Comparison of ENCODE assay signal across 27 mouse cellular contexts in the genomic region with DNA sequence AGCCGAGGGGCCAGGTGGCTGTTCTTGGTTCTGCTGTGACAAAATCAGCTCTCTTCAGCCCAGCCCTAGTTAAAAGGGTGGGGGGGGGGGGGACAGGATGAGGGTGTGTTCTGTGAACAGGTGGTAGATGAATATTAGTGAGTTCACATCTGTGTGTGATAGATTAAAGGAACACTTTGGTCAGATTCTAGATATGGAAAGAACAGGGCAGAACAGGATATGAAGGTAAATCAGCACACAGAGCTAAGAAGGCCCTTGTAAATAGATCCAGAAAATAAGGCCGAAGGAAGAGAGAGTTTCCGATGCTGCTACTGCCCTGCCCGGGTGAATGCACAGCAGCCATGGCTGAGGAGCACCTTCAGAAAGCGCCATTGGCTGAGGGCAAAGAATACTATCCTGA.
DNase-seq lines count a peak whose midpoint lies in the region; ATAC-seq and TF ChIP-seq lines count a peak whose summit lies in the region.
"Had no signal": no experiment of that assay in that cellular context is flagged by ENCODE, and none has a peak within 500 bp of the region (broad histone marks: within the 10 kb centered on the region; RNA-seq: fewer than 3 reads in every experiment).

No protein-coding gene starts in this region.

- TF ChIP-seq POLR2A in bone marrow, adult 2 months (IDR thresholded peaks at IDR 0.05; ENCODE audit: borderline replicate concordance, control insufficient read depth, low read depth, low read length) = no peak

- H3K27ac ChIP-seq in midbrain, embryonic 11.5 days (ENCODE audit: low read depth, low read length) = no peak overlapping the region
- no peak overlapping the region for H3K27ac ChIP-seq in midbrain, postnatal 0 days (ENCODE audit: low read depth, low read length)
- peak overlapping the region; percentile 68 for H3K27ac ChIP-seq in bone marrow, adult 2 months (ENCODE audit: control insufficient read depth, insufficient read depth, low read depth, low read length, poor library complexity)
- no peak overlapping the region for H3K27ac ChIP-seq in hindbrain, postnatal 0 days
- H3K27ac ChIP-seq: embryonic facial prominence, embryonic 15.5 days; forebrain, embryonic 15.5 days; heart, embryonic 13.5 days; hindbrain, embryonic 13.5 days; layer of hippocampus, adult 2 months; limb, embryonic 12.5 days; liver, embryonic 12.5 days; midbrain, embryonic 15.5 days; stomach, embryonic 15.5 days had no signal

- DNase-seq in midbrain, embryonic 11.5 days (ENCODE audit: low spot score, missing footprints) = no peak
- DNase-seq in midbrain, postnatal 0 days (ENCODE audit: low spot score) = no peak
- DNase-seq in A20 (ENCODE audit: low read depth, low spot score) = peak; percentile 88
- DNase-seq in B cell, adult 2 months = peak; percentile 45 to 49
- DNase-seq in hindbrain, postnatal 0 days (ENCODE audit: low spot score) = no peak
- DNase-seq in layer of hippocampus, adult 18-20 months (ENCODE audit: low spot score in 2 of 2) = no peak
- DNase-seq: adrenal gland, postnatal 14 days; cerebellum, adult 8-10 months; cerebellum, postnatal 36 days; gastrocnemius, postnatal 10 days; heart, adult 18-20 months; kidney, adult 9 months; kidney, postnatal 14 days; lung, embryonic 14.5 days; lung, postnatal 36 days had no signal

- no peaks in the 10 kb centered on the region for H3K4me1 ChIP-seq in midbrain, embryonic 11.5 days (ENCODE audit: control insufficient read depth, insufficient read depth, low read length)
- H3K4me1 ChIP-seq in midbrain, postnatal 0 days (ENCODE audit: insufficient read depth, low read length) = no peaks in the 10 kb centered on the region
- H3K4me1 ChIP-seq in bone marrow, adult 2 months (ENCODE audit: control insufficient read depth, insufficient read depth, low read length) = peaks cover 2% of the 10 kb centered on the region
- H3K4me1 ChIP-seq in hindbrain, postnatal 0 days (ENCODE audit: insufficient read depth, low read length) = no peaks in the 10 kb centered on the region
- H3K4me1 ChIP-seq: embryonic facial prominence, embryonic 15.5 days; heart, embryonic 13.5 days; limb, embryonic 12.5 days; midbrain, embryonic 15.5 days; stomach, embryonic 15.5 days had no signal

- 0 out of 2 replicates have a peak, but pooled peaks have one; percentile 35 for ATAC-seq in midbrain, embryonic 11.5 days (ENCODE audit: low FRiP score)
- no peak for ATAC-seq in midbrain, postnatal 0 days (ENCODE audit: low FRiP score)
- no peak for ATAC-seq in hindbrain, postnatal 0 days
- ATAC-seq: forebrain, embryonic 15.5 days; liver, embryonic 12.5 days; midbrain, embryonic 15.5 days had no signal

- WGBS in midbrain, embryonic 11.5 days = 75% methylated on average over 5 of the region's 5 CpGs
- WGBS in midbrain, postnatal 0 days = 80% methylated on average over 5 of the region's 5 CpGs
- WGBS in bone marrow, adult 2 months = 40% methylated on average over 5 of the region's 5 CpGs
- WGBS in hindbrain, postnatal 0 days = 79% methylated on average over 5 of the region's 5 CpGs

- no peaks in the 10 kb centered on the region for H3K9me3 ChIP-seq in midbrain, embryonic 11.5 days (ENCODE audit: control insufficient read depth, low read length)
- H3K9me3 ChIP-seq in midbrain, postnatal 0 days (ENCODE audit: low read length) = no peaks in the 10 kb centered on the region
- H3K9me3 ChIP-seq in hindbrain, postnatal 0 days (ENCODE audit: low read length) = no peaks in the 10 kb centered on the region
- H3K9me3 ChIP-seq: embryonic facial prominence, embryonic 15.5 days; forebrain, embryonic 15.5 days; heart, embryonic 13.5 days; hindbrain, embryonic 13.5 days; limb, embryonic 12.5 days; liver, embryonic 12.5 days; megakaryocyte, embryonic 14.5 days; midbrain, embryonic 15.5 days; stomach, embryonic 15.5 days had no signal

- no peaks in the 10 kb centered on the region for H3K36me3 ChIP-seq in midbrain, embryonic 11.5 days (ENCODE audit: control insufficient read depth, insufficient read depth, low read length)
- no peaks in the 10 kb centered on the region for H3K36me3 ChIP-seq in midbrain, postnatal 0 days (ENCODE audit: insufficient read depth, low read length)
- H3K36me3 ChIP-seq in hindbrain, postnatal 0 days (ENCODE audit: insufficient read depth, low read length) = no peaks in the 10 kb centered on the region; the same call in 1 of the 2 replicates
- H3K36me3 ChIP-seq: forebrain, embryonic 15.5 days had no signal

- TF ChIP-seq CTCF in midbrain, postnatal 0 days (IDR thresholded peaks at IDR 0.05) = no peak
- no peak for TF ChIP-seq CTCF in bone marrow, adult 2 months (IDR thresholded peaks at IDR 0.05; ENCODE audit: control insufficient read depth, insufficient read depth, low read length)
- TF ChIP-seq CTCF in hindbrain, postnatal 0 days (IDR thresholded peaks at IDR 0.05; ENCODE audit: low read depth) = no peak

- H3K27me3 ChIP-seq in midbrain, embryonic 11.5 days (ENCODE audit: control insufficient read depth, insufficient read depth, low read length) = no peaks in the 10 kb centered on the region
- H3K27me3 ChIP-seq in midbrain, postnatal 0 days (ENCODE audit: insufficient read depth, low read length) = no peaks in the 10 kb centered on the region
- no peaks in the 10 kb centered on the region for H3K27me3 ChIP-seq in hindbrain, postnatal 0 days (ENCODE audit: insufficient read depth, low read length)
- H3K27me3 ChIP-seq: embryonic facial prominence, embryonic 15.5 days; forebrain, embryonic 15.5 days; heart, embryonic 13.5 days; hindbrain, embryonic 13.5 days; limb, embryonic 12.5 days; liver, embryonic 12.5 days; midbrain, embryonic 15.5 days; stomach, embryonic 15.5 days had no signal

- no peak overlapping the region for H3K4me3 ChIP-seq in midbrain, embryonic 11.5 days (ENCODE audit: low read depth, low read length)
- H3K4me3 ChIP-seq in midbrain, postnatal 0 days (ENCODE audit: low read depth, low read length) = no peak overlapping the region
- no peak overlapping the region for H3K4me3 ChIP-seq in bone marrow, adult 2 months (replicated peaks; ENCODE audit: control insufficient read depth, low read depth, low read length)
- H3K4me3 ChIP-seq in hindbrain, postnatal 0 days (ENCODE audit: low read length) = no peak overlapping the region
- H3K4me3 ChIP-seq: embryonic facial prominence, embryonic 15.5 days; forebrain, embryonic 15.5 days; heart, embryonic 13.5 days; hindbrain, embryonic 13.5 days; layer of hippocampus, adult 2 months; limb, embryonic 12.5 days; liver, embryonic 12.5 days; midbrain, embryonic 15.5 days; myocyte; stomach, embryonic 15.5 days had no signal

- no peak overlapping the region for H3K4me2 ChIP-seq in midbrain, embryonic 11.5 days
- no peak overlapping the region for H3K4me2 ChIP-seq in midbrain, postnatal 0 days (ENCODE audit: low read depth, low read length, poor library complexity, severe bottlenecking)
- H3K4me2 ChIP-seq in hindbrain, postnatal 0 days (ENCODE audit: low read depth, low read length) = no peak overlapping the region
- H3K4me2 ChIP-seq: embryonic facial prominence, embryonic 15.5 days; forebrain, embryonic 15.5 days; heart, embryonic 13.5 days; hindbrain, embryonic 13.5 days; limb, embryonic 12.5 days; liver, embryonic 12.5 days; lung, embryonic 14.5 days; midbrain, embryonic 15.5 days; stomach, embryonic 15.5 days had no signal

- no peak overlapping the region for H3K9ac ChIP-seq in midbrain, embryonic 11.5 days (ENCODE audit: low read length)
- H3K9ac ChIP-seq in midbrain, postnatal 0 days (replicated peaks; ENCODE audit: low read length, poor library complexity, severe bottlenecking) = no peak overlapping the region
- no peak overlapping the region for H3K9ac ChIP-seq in hindbrain, postnatal 0 days (replicated peaks; ENCODE audit: low read length)
- H3K9ac ChIP-seq: embryonic facial prominence, embryonic 15.5 days; forebrain, embryonic 15.5 days; heart, embryonic 13.5 days; hindbrain, embryonic 13.5 days; limb, embryonic 12.5 days; liver, embryonic 12.5 days; lung, embryonic 14.5 days; midbrain, embryonic 15.5 days; stomach, embryonic 15.5 days had no signal

Comparison
In these comparisons a context has a peak if more than half of its experiments do, and no peak if none do; other contexts are left out.
1. DNase-seq: peak in A20 (single experiment) and B cell, adult 2 months (2 of 2); none in midbrain, embryonic 11.5 days (single experiment), midbrain, postnatal 0 days (single experiment), hindbrain, postnatal 0 days (single experiment) and layer of hippocampus, adult 18-20 months (0 of 2).